Mouse (Mus musculus) ES-E14 (cell line): ENCODE data around the gene Shbg.

Experiments used
- CHD2 ChIP-seq: IDR thresholded peaks from 2 replicates; pipeline ENCODE4 v1.6.1; 2014; ENCODE audit warnings: mild to moderate bottlenecking, low read depth, low read length, inconsistent platforms
- HCFC1 ChIP-seq: IDR thresholded peaks from 2 replicates; pipeline ENCODE4 v1.6.1; 2012; ENCODE audit warnings: low read length, inconsistent platforms, borderline replicate concordance; ENCODE audit not compliant: insufficient read depth
- MAFK ChIP-seq: IDR thresholded peaks from 2 replicates; pipeline ENCODE4 v1.6.1; 2014; ENCODE audit warnings: mild to moderate bottlenecking, low read depth, low read length, inconsistent platforms; ENCODE audit not compliant: insufficient read depth

- no peak for TF ChIP-seq MAFK
- no peak for TF ChIP-seq HCFC1
- no peak for TF ChIP-seq CHD2
Observed at GRCm38 (mm10) chr11:69606832-69607231, 10.9 kb downstream of the Shbg start.
